Mouse (Mus musculus): ENCODE data around the gene Cmss1.

- TF ChIP-seq GATA1 (IDR thresholded peaks at IDR 0.05; ENCODE audit: borderline replicate concordance, low read length) (no peak), FLI1 (IDR thresholded peaks at IDR 0.05; ENCODE audit: low read length) (no peak)
Observed at GRCm38 (mm10) chr16:57482264-57482663, 124.4 kb downstream of the Cmss1 start.

Data from megakaryocyte, embryonic 14.5 days (primary cell).